Mouse (Mus musculus) ES-Bruce4 (cell line): ENCODE data around the gene Kcnq4.

ENCODE experiments used
- CTCF ChIP-seq: IDR thresholded peaks from one replicate; pipeline ENCODE4 v1.8.1; 2011; ENCODE audit warnings: low read depth, low read length
- EP300 ChIP-seq: IDR thresholded peaks from 2 replicates; pipeline ENCODE4 v1.6.1; 2011; ENCODE audit warnings: low read depth, low read length; ENCODE audit not compliant: insufficient read depth

DNA sequence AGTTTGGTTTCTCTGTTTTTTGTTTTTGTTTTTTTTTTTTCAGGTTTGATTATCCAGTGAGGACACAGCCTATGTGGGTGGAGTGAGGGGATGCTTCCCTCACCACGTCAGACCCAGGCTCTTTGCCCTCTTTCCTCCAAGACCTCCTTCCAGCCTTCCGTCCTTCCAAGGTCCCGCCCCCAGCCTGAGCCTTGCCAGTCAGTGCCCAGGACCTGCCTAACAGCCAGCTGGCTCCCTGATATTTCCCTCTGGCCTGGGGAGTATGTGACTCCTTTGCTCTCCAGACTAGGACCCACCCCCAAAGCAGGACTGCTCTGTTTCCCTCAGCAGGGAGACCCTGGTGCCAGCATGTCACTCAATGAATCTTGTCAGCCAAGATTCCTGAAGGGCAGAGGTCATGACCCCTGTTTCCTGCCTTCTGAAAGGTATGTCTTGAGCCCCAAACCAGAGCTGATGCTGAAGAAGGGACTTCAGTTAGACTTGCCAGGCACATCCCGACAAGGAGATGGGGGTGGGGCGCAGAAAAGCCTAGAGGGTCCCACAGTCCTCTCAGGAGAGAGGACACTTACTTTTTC, 22.8 kb downstream of the Kcnq4 start:
- TF ChIP-seq EP300 (no peak), CTCF (no peak)
